Mouse (Mus musculus) E14TG2a.4 (cell line): ENCODE results near the gene Tmem181a.
A peak's percentile ranks its signal among the peaks of the same experiment; 100 is the strongest.
"Not testable (repeated sequence)": the region's sequence is repeated elsewhere in the genome, so short reads cannot be mapped to it uniquely, and the experiment has no call there.

Source experiments
- H3K27me3 ChIP-seq: 2 replicates; pipeline ENCODE4 v1.6.1; 2014; ENCODE audit warnings: low read length, control low read depth; ENCODE audit not compliant: insufficient read depth
- H3K36me3 ChIP-seq: 2 replicates; pipeline ENCODE4 v1.6.1; 2014; ENCODE audit warnings: low read length, control low read depth; ENCODE audit not compliant: insufficient read depth
- H3K4me1 ChIP-seq: replicated peaks from 2 replicates; pipeline ENCODE4 v1.6.1; 2014; ENCODE audit warnings: low read depth, low read length, control low read depth
- H3K4me3 ChIP-seq: replicated peaks from 2 replicates; pipeline ENCODE4 v1.5.1; 2014; ENCODE audit warnings: mild to moderate bottlenecking, low read length
- H3K9me3 ChIP-seq: 2 replicates; pipeline ENCODE4 v1.6.1; 2014; ENCODE audit warnings: low read length, control low read depth
- CTCF ChIP-seq: conservative IDR thresholded peaks from 2 replicates; pipeline ENCODE4 v1.5.1; 2014; ENCODE audit warnings: low read length
- NANOG ChIP-seq: IDR thresholded peaks from 2 replicates; pipeline ENCODE4 v1.6.1; 2014; ENCODE audit warnings: borderline replicate concordance, low read length, mixed read lengths
- POU5F1 ChIP-seq: IDR thresholded peaks from 2 replicates; pipeline ENCODE4 v1.6.1; 2014; ENCODE audit warnings: low read length, borderline replicate concordance

Tmem181a gene

DNA sequence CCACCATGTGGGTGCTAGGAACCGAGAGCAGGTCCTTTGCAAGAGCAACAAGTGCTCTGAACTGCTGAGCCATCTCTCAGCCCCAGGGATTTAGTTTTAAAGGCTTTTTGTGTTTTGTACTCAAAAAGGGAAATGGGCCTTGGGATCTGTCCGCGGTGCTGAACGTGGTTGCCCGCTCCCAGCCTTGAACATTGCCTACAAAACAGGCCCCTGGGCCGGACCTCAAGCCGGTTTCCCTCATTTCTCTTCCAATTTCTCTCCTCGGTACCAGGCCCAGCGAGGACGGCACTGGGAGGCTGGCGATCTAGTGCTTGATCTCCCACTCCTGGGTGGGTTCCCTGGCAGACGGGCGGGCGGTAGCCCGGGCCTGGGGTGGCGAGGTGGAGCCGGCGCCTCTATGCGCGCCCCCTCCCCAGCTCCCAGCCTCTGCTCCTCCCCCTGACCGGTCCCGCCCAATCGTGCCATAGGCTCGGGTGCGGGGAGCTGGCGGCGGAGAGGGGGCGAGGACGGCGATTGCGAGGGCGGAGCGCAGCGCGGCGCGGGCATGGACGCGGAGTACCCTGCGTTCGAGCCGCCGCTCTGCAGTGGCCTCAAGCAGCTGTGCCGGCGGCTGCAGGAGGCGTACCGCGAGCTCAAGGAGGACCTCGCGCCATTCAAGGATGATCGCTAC lies at the start of gene Tmem181a:
TSS of gene Tmem181a (plus strand) at position 461 of the 670 bp plus-strand sequence.
- not testable (repeated sequence) for H3K9me3 ChIP-seq, H3K27me3 ChIP-seq, H3K36me3 ChIP-seq, H3K4me1 ChIP-seq
- H3K4me3 ChIP-seq, result peak within 1 kb of the TSS; percentile 67

DNA sequence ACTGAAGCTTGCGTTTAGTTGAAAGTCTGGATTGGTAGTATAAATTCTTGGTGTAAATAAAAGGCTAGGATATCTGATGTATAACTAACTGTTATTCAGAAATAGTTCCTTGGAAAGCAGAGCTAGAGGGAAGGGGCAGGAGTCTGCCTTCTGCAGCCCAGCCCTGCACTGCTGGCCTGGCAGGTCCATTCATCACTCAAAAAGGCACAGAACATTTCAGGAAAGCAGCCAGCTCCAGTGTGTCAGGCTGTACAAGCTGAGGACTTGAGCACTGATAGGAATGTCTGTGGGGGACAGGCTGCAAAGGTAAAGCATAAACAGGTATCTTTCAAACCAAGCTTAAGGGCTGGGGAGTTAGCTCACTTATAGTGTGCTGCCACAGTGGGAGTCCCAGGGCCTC lies 44.9 kb upstream of the Tmem181a start:
- H3K27me3 ChIP-seq, result no peaks in the 10 kb centered on the region
- H3K36me3 ChIP-seq, result peaks cover 21% of the 10 kb centered on the region
- H3K4me3 ChIP-seq, result no peak overlapping the region
- no peaks in the 10 kb centered on the region; the same call in none of the 2 replicates for H3K4me1 ChIP-seq
- H3K9me3 ChIP-seq, result no peaks in the 10 kb centered on the region
- TF ChIP-seq POU5F1, result no peak
- TF ChIP-seq CTCF, result no peak
- no peak for TF ChIP-seq NANOG

- Histone ChIP-seq H3K4me3 (no peak overlapping the region), H3K36me3 (peaks cover 27% of the 10 kb centered on the region), H3K4me1 (no peaks in the 10 kb centered on the region; the same call in 1 of the 2 replicates), H3K9me3 (no peaks in the 10 kb centered on the region), H3K27me3 (no peaks in the 10 kb centered on the region)
- TF ChIP-seq POU5F1, result no peak
- no peak for TF ChIP-seq CTCF
- no peak for TF ChIP-seq NANOG
Observed at GRCm38 (mm10) chr17:6215640-6216039, 41.0 kb upstream of the Tmem181a start.

- peaks cover 27% of the 10 kb centered on the region for H3K36me3 ChIP-seq
- no peaks in the 10 kb centered on the region; the same call in 1 of the 2 replicates for H3K4me1 ChIP-seq
- no peak overlapping the region for H3K4me3 ChIP-seq
- TF ChIP-seq NANOG (no peak), CTCF (no peak), POU5F1 (no peak)
- H3K27me3 ChIP-seq, result no peaks in the 10 kb centered on the region
- no peaks in the 10 kb centered on the region for H3K9me3 ChIP-seq
Observed at GRCm38 (mm10) chr17:6216514-6216913, 40.1 kb upstream of the Tmem181a start.

GRCm38 (mm10) chr17:6232633-6233032 lies 24.0 kb upstream of the Tmem181a start:
- not testable (repeated sequence) for H3K36me3 ChIP-seq, H3K4me3 ChIP-seq, H3K27me3 ChIP-seq, H3K9me3 ChIP-seq, H3K4me1 ChIP-seq

GRCm38 (mm10) chr17:6251298-6251697 lies 5.4 kb upstream of the Tmem181a start:
- not testable (repeated sequence) for H3K4me1 ChIP-seq, H3K4me3 ChIP-seq, H3K27me3 ChIP-seq, H3K36me3 ChIP-seq, H3K9me3 ChIP-seq

DNA sequence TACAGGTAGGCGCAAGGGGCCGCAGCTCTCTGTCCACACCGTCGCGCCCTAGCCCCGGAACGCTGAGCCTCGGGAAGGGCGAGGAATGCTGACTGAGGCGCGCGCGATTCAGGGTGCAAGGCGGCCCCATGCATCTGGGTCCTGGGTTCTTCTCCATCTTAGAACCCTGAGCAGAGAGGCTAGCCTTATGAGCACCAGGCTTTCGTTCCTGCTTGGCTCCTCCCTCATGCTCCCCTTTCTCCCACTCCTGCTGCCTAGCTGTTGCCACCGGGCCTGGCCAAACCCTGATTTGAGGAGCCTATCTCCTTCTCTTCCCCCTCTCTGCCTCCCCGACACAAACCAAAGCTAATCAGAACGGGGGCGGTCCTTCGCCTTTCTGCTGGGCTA lies 403 bp downstream of the Tmem181a start:
- H3K27me3 ChIP-seq, H3K36me3 ChIP-seq, H3K4me1 ChIP-seq, H3K9me3 ChIP-seq: not testable (repeated sequence)
- H3K4me3 ChIP-seq, result peak overlapping the region; percentile 67

- not testable (repeated sequence) for H3K4me1 ChIP-seq, H3K36me3 ChIP-seq, H3K9me3 ChIP-seq, H3K27me3 ChIP-seq
- H3K4me3 ChIP-seq, result peak overlapping the region; percentile 77
Observed at GRCm38 (mm10) chr17:6269876-6270831, 13.5 kb downstream of the Tmem181a start.

DNA sequence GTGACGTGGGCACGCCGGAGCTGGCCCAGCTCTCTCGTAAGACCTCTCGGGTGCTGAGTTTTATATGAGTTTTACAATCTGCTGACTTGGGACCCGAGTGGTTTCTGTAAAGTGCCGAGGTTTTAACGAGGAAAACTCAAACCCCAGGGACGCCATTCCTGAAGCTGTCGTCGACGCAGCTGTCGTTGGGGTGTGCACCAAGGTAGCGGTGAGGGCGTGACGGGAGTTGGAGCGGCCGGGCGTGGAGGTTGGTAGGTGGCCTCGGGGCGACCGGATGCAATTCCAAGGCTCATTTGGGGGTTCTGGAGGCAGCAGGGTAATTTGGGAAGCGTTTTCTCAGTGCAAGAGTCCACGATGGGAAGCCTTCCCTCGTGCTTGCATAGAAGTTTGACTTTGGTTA lies 14.2 kb downstream of the Tmem181a start:
- not testable (repeated sequence) for H3K36me3 ChIP-seq, H3K4me1 ChIP-seq, H3K9me3 ChIP-seq, H3K27me3 ChIP-seq
- peak overlapping the region; percentile 77 for H3K4me3 ChIP-seq

DNA sequence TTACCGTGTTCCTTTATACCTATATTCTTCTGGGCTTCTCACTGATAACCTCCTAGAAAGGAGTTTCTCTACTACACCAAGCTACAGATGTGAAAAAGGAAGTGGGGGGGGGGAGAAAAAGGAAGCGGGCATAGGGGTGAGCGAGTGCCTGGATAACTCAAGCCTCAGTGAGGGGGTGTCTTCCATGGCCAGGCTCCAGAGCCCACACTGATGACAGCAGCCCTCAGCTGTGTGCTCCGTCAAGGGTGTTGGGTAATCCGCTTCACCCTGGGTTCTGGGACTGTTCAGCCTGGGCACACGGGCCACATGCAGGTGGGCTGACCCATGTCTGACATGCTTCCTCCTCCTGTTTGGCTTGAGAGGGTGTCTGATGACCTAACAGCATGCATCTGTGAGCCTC lies 15.3 kb downstream of the Tmem181a start:
- H3K27me3 ChIP-seq, H3K9me3 ChIP-seq, H3K36me3 ChIP-seq, H3K4me3 ChIP-seq, H3K4me1 ChIP-seq: not testable (repeated sequence)

DNA sequence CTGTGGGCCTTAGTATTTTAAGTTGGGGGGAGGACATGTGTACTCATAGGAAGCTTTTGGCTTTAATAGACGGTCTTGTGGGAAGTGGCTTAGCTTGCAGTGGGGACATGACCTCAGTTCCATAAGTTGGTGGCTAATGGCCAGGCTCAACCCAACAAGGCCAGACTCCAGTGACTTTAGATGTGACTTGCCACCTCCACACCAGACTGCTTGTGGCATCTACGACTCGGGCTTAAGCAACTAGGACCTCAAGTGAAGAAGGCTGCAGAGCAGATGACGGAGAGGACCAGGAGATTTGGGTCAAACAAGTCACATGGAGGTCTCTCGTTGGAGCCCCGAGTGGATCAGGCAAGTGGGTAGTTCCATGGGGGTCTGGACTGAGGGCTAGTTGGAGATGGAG lies 18.0 kb downstream of the Tmem181a start:
- H3K4me1 ChIP-seq, H3K36me3 ChIP-seq, H3K4me3 ChIP-seq, H3K9me3 ChIP-seq, H3K27me3 ChIP-seq: not testable (repeated sequence)

DNA sequence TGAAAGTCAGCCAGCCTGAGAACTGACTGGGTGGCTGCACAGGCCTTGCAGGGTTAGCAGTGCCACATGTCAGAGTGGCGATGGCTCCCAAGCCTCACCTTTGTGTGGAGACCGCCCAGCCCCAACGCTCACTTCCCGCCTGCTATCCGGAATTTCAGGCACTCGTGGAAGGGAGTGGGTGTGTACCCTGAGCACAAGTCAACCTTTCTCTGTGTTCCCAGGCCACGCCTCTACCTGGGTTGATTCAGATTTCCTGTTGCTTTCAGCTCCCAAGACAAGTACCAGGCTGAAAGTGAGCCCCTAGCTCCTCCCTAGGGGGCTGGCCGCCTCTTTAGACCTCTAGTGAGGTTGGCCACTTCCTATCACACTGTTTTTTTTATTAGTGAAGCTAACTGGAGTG lies 22.5 kb downstream of the Tmem181a start:
- not testable (repeated sequence) for H3K4me1 ChIP-seq, H3K9me3 ChIP-seq, H3K36me3 ChIP-seq, H3K4me3 ChIP-seq, H3K27me3 ChIP-seq

GRCm38 (mm10) chr17:6279772-6280171 lies 23.1 kb downstream of the Tmem181a start:
- not testable (repeated sequence) for H3K4me3 ChIP-seq, H3K9me3 ChIP-seq, H3K27me3 ChIP-seq, H3K36me3 ChIP-seq, H3K4me1 ChIP-seq
